Mouse (Mus musculus) megakaryocyte, embryonic 14.5 days (primary cell): ENCODE measurements around the gene Abhd4. TPM values are rescaled to one million over a fixed set of nuclear protein-coding genes. Genes with fewer than 3 reads are reported as not detected.

ENCODE experiments used
- H3K27me3 ChIP-seq: replicated peaks from 2 replicates; pipeline ENCODE3; 2012; ENCODE audit warnings: inconsistent platforms
- H3K36me3 ChIP-seq: replicated peaks from 2 replicates; pipeline ENCODE3; 2012; ENCODE audit warnings: low read length, inconsistent platforms, mixed read lengths
- H3K4me1 ChIP-seq: 2 replicates; pipeline ENCODE4 v1.6.1; 2012; ENCODE audit warnings: inconsistent platforms
- H3K4me3 ChIP-seq: replicated peaks from 2 replicates; pipeline ENCODE3; 2012; ENCODE audit warnings: moderate library complexity, mild to moderate bottlenecking, inconsistent platforms
- H3K9me3 ChIP-seq: 2 replicates; pipeline ENCODE4 v1.6.1; 2012; ENCODE audit warnings: inconsistent platforms
- FLI1 ChIP-seq: IDR thresholded peaks from 2 replicates; pipeline ENCODE4 v1.6.1; 2012; ENCODE audit warnings: low read length, inconsistent platforms, mixed read lengths
- GATA1 ChIP-seq: IDR thresholded peaks from 3 replicates; pipeline ENCODE4 v1.6.1; 2012; ENCODE audit warnings: mixed read lengths, low read length, inconsistent platforms, borderline replicate concordance
- polyA plus RNA-seq: library from polyadenylated mRNA; stranded (reverse); fragments of >175 nt; gene quantifications from 2 replicates; pipeline ENCODE4 v1.2.3, GENCODE M21; 2012; ENCODE audit warnings: low replicate concordance; ENCODE audit not compliant: insufficient read depth

Gene Abhd4
- polyA plus RNA-seq, result 17.3 and 19.7 TPM in 2 replicates

GRCm38 (mm10) chr14:54253741-54254291 is at the start of gene Abhd4, which contains the start of gene Dad1:
Abhd4 (plus strand) TSS chr14:54254188.
Dad1 (minus strand) TSS chr14:54254104.
- H3K4me1 ChIP-seq, result peaks cover 53% of the 10 kb centered on the region
- TF ChIP-seq GATA1 (0 out of 3 replicates have a peak, but pooled peaks have one; percentile 38), FLI1 (no peak)
- H3K27me3 ChIP-seq, result no peaks in the 10 kb centered on the region

GRCm38 (mm10) chr14:54204311-54204710 is 49.7 kb upstream of the Abhd4 start:
- Histone ChIP-seq H3K27me3 (peaks cover 4% of the 10 kb centered on the region), H3K4me1 (peaks cover 3% of the 10 kb centered on the region; the same call in 1 of the 2 replicates), H3K36me3 (no peaks in the 10 kb centered on the region), H3K9me3 (no peaks in the 10 kb centered on the region), H3K4me3 (no peak overlapping the region)
- no peak for TF ChIP-seq FLI1
- TF ChIP-seq GATA1, result no peak

More at GRCm38 (mm10) chr14:54253741-54254291, at the start of gene Abhd4, which contains the start of gene Dad1:
- Histone ChIP-seq H3K9me3 (no peaks in the 10 kb centered on the region), H3K36me3 (peaks cover 24% of the 10 kb centered on the region), H3K4me3 (peak within 1 kb of the TSS; percentile 95)

- H3K36me3 ChIP-seq, result no peaks in the 10 kb centered on the region
- H3K27me3 ChIP-seq, result peaks cover 4% of the 10 kb centered on the region
- H3K4me1 ChIP-seq, result peaks cover 3% of the 10 kb centered on the region; the same call in 1 of the 2 replicates
These were observed 49.2 kb upstream of the Abhd4 start for GRCm38 (mm10) chr14:54204786-54205185.

GRCm38 (mm10) chr14:54205904-54206303 is 48.1 kb upstream of the Abhd4 start:
- TF ChIP-seq GATA1 (no peak), FLI1 (no peak)
- no peaks in the 10 kb centered on the region for H3K9me3 ChIP-seq
- H3K36me3 ChIP-seq, result no peaks in the 10 kb centered on the region
- H3K4me1 ChIP-seq, result peaks cover 3% of the 10 kb centered on the region; the same call in 1 of the 2 replicates
- H3K4me3 ChIP-seq, result no peak overlapping the region
- H3K27me3 ChIP-seq, result peaks cover 6% of the 10 kb centered on the region

More at GRCm38 (mm10) chr14:54204786-54205185, 49.2 kb upstream of the Abhd4 start:
- TF ChIP-seq GATA1 (no peak), FLI1 (no peak)
- Histone ChIP-seq H3K9me3 (no peaks in the 10 kb centered on the region), H3K4me3 (no peak overlapping the region)

GRCm38 (mm10) chr14:54206309-54206708 is 47.7 kb upstream of the Abhd4 start:
- no peaks in the 10 kb centered on the region for H3K9me3 ChIP-seq
- TF ChIP-seq GATA1 (no peak), FLI1 (no peak)
- H3K27me3 ChIP-seq, result peaks cover 7% of the 10 kb centered on the region
- no peaks in the 10 kb centered on the region for H3K36me3 ChIP-seq
- H3K4me3 ChIP-seq, result no peak overlapping the region
- H3K4me1 ChIP-seq, result peaks cover 3% of the 10 kb centered on the region; the same call in 1 of the 2 replicates

- TF ChIP-seq FLI1 (no peak), GATA1 (no peak)
- H3K9me3 ChIP-seq, result no peaks in the 10 kb centered on the region
- peaks cover 3% of the 10 kb centered on the region; the same call in 1 of the 2 replicates for H3K4me1 ChIP-seq
- no peak overlapping the region for H3K4me3 ChIP-seq
- peaks cover 8% of the 10 kb centered on the region for H3K27me3 ChIP-seq
- H3K36me3 ChIP-seq, result no peaks in the 10 kb centered on the region
These were observed 47.0 kb upstream of the Abhd4 start for GRCm38 (mm10) chr14:54206750-54207550.

GRCm38 (mm10) chr14:54207924-54208323 is 46.1 kb upstream of the Abhd4 start:
- no peaks in the 10 kb centered on the region for H3K36me3 ChIP-seq
- H3K4me1 ChIP-seq, result peaks cover 3% of the 10 kb centered on the region; the same call in 1 of the 2 replicates
- TF ChIP-seq FLI1 (no peak), GATA1 (no peak)
- H3K4me3 ChIP-seq, result no peak overlapping the region
- no peaks in the 10 kb centered on the region for H3K9me3 ChIP-seq
- H3K27me3 ChIP-seq, result peaks cover 8% of the 10 kb centered on the region

- Histone ChIP-seq H3K4me1 (peaks cover 3% of the 10 kb centered on the region; the same call in 1 of the 2 replicates), H3K27me3 (peaks cover 8% of the 10 kb centered on the region), H3K9me3 (no peaks in the 10 kb centered on the region), H3K36me3 (no peaks in the 10 kb centered on the region), H3K4me3 (no peak overlapping the region)
- TF ChIP-seq GATA1 (no peak), FLI1 (no peak)
These were observed 45.2 kb upstream of the Abhd4 start for GRCm38 (mm10) chr14:54208741-54209140.

- TF ChIP-seq GATA1 (no peak), FLI1 (no peak)
- Histone ChIP-seq H3K36me3 (no peaks in the 10 kb centered on the region), H3K27me3 (peaks cover 8% of the 10 kb centered on the region), H3K4me3 (no peak overlapping the region), H3K9me3 (no peaks in the 10 kb centered on the region), H3K4me1 (peaks cover 5% of the 10 kb centered on the region)
These were observed 44.1 kb upstream of the Abhd4 start for GRCm38 (mm10) chr14:54209932-54210331.

- H3K4me3 ChIP-seq, result no peak overlapping the region
- H3K9me3 ChIP-seq, result no peaks in the 10 kb centered on the region
- H3K36me3 ChIP-seq, result no peaks in the 10 kb centered on the region
- H3K4me1 ChIP-seq, result peaks cover 7% of the 10 kb centered on the region
- TF ChIP-seq FLI1 (no peak), GATA1 (no peak)
- peaks cover 8% of the 10 kb centered on the region for H3K27me3 ChIP-seq
These were observed 43.6 kb upstream of the Abhd4 start for GRCm38 (mm10) chr14:54210401-54210800.
